Mouse (Mus musculus) G1E (cell line): Measurements from ENCODE around the gene Pak3.

ENCODE experiments used
- CTCF ChIP-seq: IDR thresholded peaks from 2 replicates; pipeline ENCODE4 v1.5.1; 2012; ENCODE audit warnings: low read depth, low read length, inconsistent platforms, mixed read lengths
- TAL1 ChIP-seq: conservative IDR thresholded peaks from 2 replicates; pipeline ENCODE4 v1.6.1; 2012; ENCODE audit warnings: low read depth, low read length, inconsistent platforms, mixed read lengths

- TF ChIP-seq CTCF (no peak), TAL1 (no peak)
These were observed 308.1 kb downstream of the Pak3 start for GRCm38 (mm10) chrX:143826521-143826920.
